Mouse (Mus musculus) embryonic fibroblast, embryonic 13.5 days (primary cell): ENCODE measurements around the gene Specc1.
A peak's percentile ranks its signal among the peaks of the same experiment; 100 is the strongest.

Experiments used
- CTCF ChIP-seq: IDR thresholded peaks from 2 replicates; pipeline ENCODE4 v1.5.1; 2011; ENCODE audit warnings: mild to moderate bottlenecking, control low read depth, low read length, moderate library complexity, borderline replicate concordance; ENCODE audit not compliant: insufficient read depth
- POLR2A ChIP-seq: IDR thresholded peaks from 2 replicates; pipeline ENCODE4 v1.6.1; 2011; ENCODE audit warnings: low read depth, mild to moderate bottlenecking, control low read depth, low read length, moderate library complexity

GRCm38 (mm10) chr11:62251047-62251446 is 294.5 kb downstream of the Specc1 start:
- TF ChIP-seq CTCF (no peak), POLR2A (peak; percentile 56; the same call in 1 of the 2 replicates)
